Mouse (Mus musculus) neural tube, embryonic 13.5 days (tissue): ENCODE measurements around the gene Tfip11. TPM values are rescaled to one million over a fixed set of nuclear protein-coding genes. Genes with fewer than 3 reads are reported as not detected.

Experiments
- ATAC-seq: fragments of 200-750 bp; cut with Nextera tagmentation; 2 replicates; pipeline ENCODE4 v1.8.0; 2017; ENCODE audit warnings: low read depth, mild to moderate bottlenecking, moderate TSS enrichment, moderate library complexity
- H3K27ac ChIP-seq: fragments of 300-500 bp; sonication (generic); replicated peaks from 2 replicates; pipeline ENCODE4 v1.5.1; 2015; ENCODE audit warnings: moderate library complexity, mild to moderate bottlenecking, inconsistent platforms
- H3K27me3 ChIP-seq: fragments of 300-500 bp; sonication (generic); 2 replicates; pipeline ENCODE4 v1.6.1; 2015; ENCODE audit warnings: mild to moderate bottlenecking, inconsistent platforms
- H3K36me3 ChIP-seq: fragments of 300-500 bp; sonication (generic); 2 replicates; pipeline ENCODE4 v1.6.1; 2015; ENCODE audit warnings: mild to moderate bottlenecking, inconsistent platforms
- H3K4me1 ChIP-seq: fragments of 300-500 bp; sonication (generic); replicated peaks from 2 replicates; pipeline ENCODE4 v1.6.1; 2015; ENCODE audit warnings: inconsistent platforms
- H3K4me2 ChIP-seq: fragments of 300-500 bp; sonication (generic); 2 replicates; pipeline ENCODE4 v1.6.1; 2015; ENCODE audit warnings: inconsistent platforms, mild to moderate bottlenecking, moderate library complexity
- H3K4me3 ChIP-seq: fragments of 300-500 bp; sonication (generic); 2 replicates; pipeline ENCODE4 v1.5.1; 2015; ENCODE audit warnings: mild to moderate bottlenecking, inconsistent platforms
- H3K9ac ChIP-seq: fragments of 300-500 bp; sonication (generic); 2 replicates; pipeline ENCODE4 v1.6.1; 2015; ENCODE audit warnings: moderate library complexity, mild to moderate bottlenecking, inconsistent platforms
- H3K9me3 ChIP-seq: fragments of 300-500 bp; sonication (generic); 2 replicates; pipeline ENCODE4 v1.6.1; 2016; ENCODE audit warnings: inconsistent platforms
- WGBS: fragments of 180-500 bp; shearing (Covaris S2); methylation state at CpG from one replicate; pipeline ENCODE4 v1.1.7; 2015; 5-methylcytosine and 5-hydroxymethylcytosine counted together
- polyA plus RNA-seq: library from polyadenylated mRNA; unstranded; fragments of >200 nt; fragmentation: Nextera tagmentation; extraction: Ambion mirVana; gene quantifications from 2 replicates; pipeline ENCODE4 v1.2.1, GENCODE M21; 2015

Gene Tfip11
- polyA plus RNA-seq, 1 experiment from 2014 or later, result 29.7 TPM

DNA sequence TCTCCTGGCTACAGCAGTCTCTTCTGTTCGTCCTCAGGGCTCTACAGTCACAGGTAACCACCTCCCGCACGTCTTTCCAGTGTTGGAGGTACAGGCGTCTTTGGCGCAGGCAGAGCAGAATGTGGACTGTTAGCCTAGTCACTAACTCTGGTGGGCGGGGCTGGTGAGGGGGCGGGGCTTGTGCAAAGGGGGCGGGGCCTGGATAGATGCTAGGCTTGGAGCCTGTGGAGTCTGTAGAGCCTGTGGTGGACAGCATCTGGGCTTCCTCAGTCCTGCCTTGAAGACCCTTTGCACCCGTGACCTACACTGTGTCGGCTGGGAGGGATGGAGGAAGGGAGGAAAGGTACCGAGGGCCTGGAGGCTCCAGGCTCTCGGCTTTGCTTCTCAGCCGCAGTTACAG lies 29.8 kb downstream of the Tfip11 start, which contains the start of gene Gm6583:
Gene Gm6583, minus strand, starts transcription at position 124 of the 400 bp plus-strand sequence.
- H3K9me3 ChIP-seq, result no peaks in the 10 kb centered on the region
- no peak within 1 kb of the TSS for H3K27ac ChIP-seq
- WGBS, result 67% methylated on average over 13 of the region's 13 CpGs
- H3K4me2 ChIP-seq, result no peak within 1 kb of the TSS
- H3K9ac ChIP-seq, result no peak within 1 kb of the TSS
- no peak within 1 kb of the TSS for H3K4me3 ChIP-seq
- H3K4me1 ChIP-seq, result no peaks in the 10 kb centered on the region
- H3K27me3 ChIP-seq, result no peaks in the 10 kb centered on the region
- peaks cover 73% of the 10 kb centered on the region for H3K36me3 ChIP-seq
- no peak for ATAC-seq

DNA sequence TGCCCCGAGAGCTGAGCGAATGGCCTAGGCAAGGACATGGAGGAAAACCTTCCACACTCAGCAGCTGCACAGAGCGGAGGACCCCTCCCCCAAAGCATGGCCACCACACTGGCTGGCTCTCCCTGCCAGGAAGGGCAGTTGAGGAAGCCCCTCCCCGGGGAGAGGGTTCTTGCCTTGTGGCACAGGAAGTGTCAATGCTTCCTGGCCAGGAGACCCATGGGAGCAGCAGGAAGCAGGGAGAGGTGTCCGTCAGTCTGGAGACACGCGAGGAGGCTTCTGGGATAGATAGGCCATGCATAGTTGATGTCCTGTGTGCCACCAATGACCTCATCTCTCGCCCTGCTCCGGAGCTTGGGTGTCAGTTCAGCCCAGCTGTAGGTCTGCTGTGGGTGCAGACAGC lies 30.2 kb downstream of the Tfip11 start:
- no peak overlapping the region for H3K27ac ChIP-seq
- no peak overlapping the region for H3K9ac ChIP-seq
- H3K4me2 ChIP-seq, result no peak overlapping the region
- H3K27me3 ChIP-seq, result no peaks in the 10 kb centered on the region
- no peaks in the 10 kb centered on the region for H3K9me3 ChIP-seq
- H3K4me3 ChIP-seq, result no peak overlapping the region
- H3K36me3 ChIP-seq, result peaks cover 69% of the 10 kb centered on the region
- no peak for ATAC-seq
- H3K4me1 ChIP-seq, result no peaks in the 10 kb centered on the region
- 90% methylated on average over 9 of the region's 9 CpGs for WGBS

- ATAC-seq, result no peak
- H3K36me3 ChIP-seq, result peaks cover 67% of the 10 kb centered on the region
- 96% methylated on average over 4 of the region's 4 CpGs for WGBS
These were observed 33.4 kb downstream of the Tfip11 start for GRCm38 (mm10) chr5:112359520-112359919.

GRCm38 (mm10) chr5:112360077-112360476 lies 33.9 kb downstream of the Tfip11 start:
- H3K9ac ChIP-seq, result no peak overlapping the region
- no peaks in the 10 kb centered on the region for H3K27me3 ChIP-seq
- H3K27ac ChIP-seq, result no peak overlapping the region
- 88% methylated on average over 3 of the region's 3 CpGs for WGBS
- ATAC-seq, result no peak
- no peak overlapping the region for H3K4me3 ChIP-seq
- no peak overlapping the region for H3K4me2 ChIP-seq
- H3K9me3 ChIP-seq, result no peaks in the 10 kb centered on the region
- H3K4me1 ChIP-seq, result no peaks in the 10 kb centered on the region
- H3K36me3 ChIP-seq, result peaks cover 67% of the 10 kb centered on the region

More at GRCm38 (mm10) chr5:112359520-112359919, 33.4 kb downstream of the Tfip11 start:
- Histone ChIP-seq H3K27ac (no peak overlapping the region), H3K4me3 (no peak overlapping the region), H3K27me3 (no peaks in the 10 kb centered on the region), H3K9me3 (no peaks in the 10 kb centered on the region), H3K4me2 (no peak overlapping the region), H3K9ac (no peak overlapping the region), H3K4me1 (no peaks in the 10 kb centered on the region)

GRCm38 (mm10) chr5:112364184-112364797 lies 38.1 kb downstream of the Tfip11 start:
- no peaks in the 10 kb centered on the region for H3K27me3 ChIP-seq
- H3K9me3 ChIP-seq, result no peaks in the 10 kb centered on the region
- peaks cover 9% of the 10 kb centered on the region for H3K4me1 ChIP-seq
- H3K36me3 ChIP-seq, result peaks cover 61% of the 10 kb centered on the region
- H3K4me3 ChIP-seq, result no peak overlapping the region
- no peak overlapping the region for H3K9ac ChIP-seq
- no peak overlapping the region for H3K27ac ChIP-seq
- WGBS, result 77% methylated on average over 10 of the region's 10 CpGs
- no peak overlapping the region for H3K4me2 ChIP-seq
- no peak for ATAC-seq

GRCm38 (mm10) chr5:112366879-112367278 lies 40.7 kb downstream of the Tfip11 start:
- Histone ChIP-seq H3K9me3 (no peaks in the 10 kb centered on the region), H3K4me2 (no peak overlapping the region), H3K27me3 (no peaks in the 10 kb centered on the region), H3K4me3 (no peak overlapping the region), H3K9ac (no peak overlapping the region), H3K27ac (no peak overlapping the region), H3K4me1 (peaks cover 35% of the 10 kb centered on the region), H3K36me3 (peaks cover 70% of the 10 kb centered on the region)
- WGBS, result 96% methylated on average over 6 of the region's 6 CpGs
- ATAC-seq, result no peak

DNA sequence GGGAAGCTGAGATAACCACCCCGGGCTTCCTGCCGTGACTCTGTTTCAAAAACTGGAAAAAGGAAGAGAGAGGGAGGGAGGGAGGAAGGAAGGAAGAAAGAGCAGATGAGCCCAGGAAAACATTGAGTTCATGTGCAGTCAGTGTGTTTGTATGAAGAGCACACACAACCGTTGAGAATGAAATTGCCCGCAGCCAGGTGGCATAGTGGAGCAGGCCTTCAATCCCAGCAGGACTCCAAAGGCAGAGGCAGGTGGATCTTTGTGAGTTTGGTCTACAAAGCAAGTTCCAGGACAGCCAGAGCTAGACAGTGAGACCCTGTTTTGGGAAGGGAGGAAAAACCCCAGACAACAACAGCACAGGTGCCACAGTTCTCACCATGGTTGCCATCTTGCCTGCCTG lies 41.2 kb downstream of the Tfip11 start:
- Histone ChIP-seq H3K27me3 (no peaks in the 10 kb centered on the region), H3K27ac (no peak overlapping the region), H3K36me3 (peaks cover 66% of the 10 kb centered on the region), H3K4me3 (no peak overlapping the region), H3K9ac (no peak overlapping the region), H3K9me3 (no peaks in the 10 kb centered on the region), H3K4me2 (no peak overlapping the region), H3K4me1 (peaks cover 40% of the 10 kb centered on the region)
- WGBS, result 88% methylated on average over 4 of the region's 4 CpGs
- ATAC-seq, result no peak

- Histone ChIP-seq H3K36me3 (peaks cover 61% of the 10 kb centered on the region), H3K27ac (no peak overlapping the region)
These were observed 41.8 kb downstream of the Tfip11 start for GRCm38 (mm10) chr5:112367929-112368328.

GRCm38 (mm10) chr5:112368666-112369065 lies 42.5 kb downstream of the Tfip11 start:
- H3K27ac ChIP-seq, result 0 out of 2 replicates have a peak overlapping the region, but pooled peaks have one; percentile 3
- no peak overlapping the region for H3K9ac ChIP-seq
- no peak for ATAC-seq
- peaks cover 61% of the 10 kb centered on the region for H3K36me3 ChIP-seq
- peaks cover 50% of the 10 kb centered on the region for H3K4me1 ChIP-seq
- no peaks in the 10 kb centered on the region for H3K9me3 ChIP-seq
- H3K4me2 ChIP-seq, result no peak overlapping the region
- no peak overlapping the region for H3K4me3 ChIP-seq
- WGBS, result 51% methylated on average over 10 of the region's 10 CpGs
- no peaks in the 10 kb centered on the region for H3K27me3 ChIP-seq

More at GRCm38 (mm10) chr5:112367929-112368328, 41.8 kb downstream of the Tfip11 start:
- ATAC-seq, result no peak
- Histone ChIP-seq H3K4me3 (no peak overlapping the region), H3K4me2 (no peak overlapping the region), H3K27me3 (no peaks in the 10 kb centered on the region), H3K9me3 (no peaks in the 10 kb centered on the region), H3K9ac (no peak overlapping the region), H3K4me1 (peaks cover 46% of the 10 kb centered on the region)
- WGBS, result 90% methylated on average over 12 of the region's 12 CpGs

DNA sequence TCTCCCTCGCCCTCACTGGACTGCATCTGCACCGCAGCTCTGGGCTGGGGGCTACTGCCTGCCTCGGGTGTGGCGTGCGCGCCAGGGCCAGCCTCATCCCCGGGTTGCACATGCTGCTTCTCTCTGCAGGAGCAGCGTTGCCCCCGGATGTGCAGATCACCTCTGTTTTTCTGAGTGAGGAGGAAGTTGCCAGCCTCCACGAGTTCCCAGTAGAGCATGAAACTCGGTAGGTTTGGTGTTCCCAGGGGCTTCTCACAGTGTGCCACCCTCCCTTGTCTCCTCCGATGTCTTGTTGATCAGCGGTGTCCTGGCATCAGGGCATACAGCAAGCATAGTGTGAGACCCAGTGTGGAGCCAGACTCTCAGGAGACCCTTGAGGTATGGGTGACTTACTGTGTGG lies 43.2 kb downstream of the Tfip11 start:
- Histone ChIP-seq H3K27ac (0 out of 2 replicates have a peak overlapping the region, but pooled peaks have one; percentile 90), H3K27me3 (no peaks in the 10 kb centered on the region), H3K9ac (peak overlapping the region; percentile 9; the same call in 1 of the 2 replicates), H3K4me1 (peaks cover 50% of the 10 kb centered on the region), H3K9me3 (no peaks in the 10 kb centered on the region), H3K36me3 (peaks cover 60% of the 10 kb centered on the region), H3K4me2 (no peak overlapping the region), H3K4me3 (no peak overlapping the region)
- ATAC-seq, result no peak
- WGBS, result 79% methylated on average over 13 of the region's 13 CpGs

GRCm38 (mm10) chr5:112370236-112370813 lies 44.2 kb downstream of the Tfip11 start:
- Histone ChIP-seq H3K4me2 (no peak overlapping the region), H3K36me3 (peaks cover 60% of the 10 kb centered on the region), H3K4me1 (peaks cover 50% of the 10 kb centered on the region), H3K27me3 (no peaks in the 10 kb centered on the region), H3K9ac (peak overlapping the region; percentile 31; the same call in 1 of the 2 replicates), H3K4me3 (no peak overlapping the region), H3K27ac (peak overlapping the region; percentile 90), H3K9me3 (no peaks in the 10 kb centered on the region)
- ATAC-seq, result no peak
- 85% methylated on average over 12 of the region's 12 CpGs for WGBS

DNA sequence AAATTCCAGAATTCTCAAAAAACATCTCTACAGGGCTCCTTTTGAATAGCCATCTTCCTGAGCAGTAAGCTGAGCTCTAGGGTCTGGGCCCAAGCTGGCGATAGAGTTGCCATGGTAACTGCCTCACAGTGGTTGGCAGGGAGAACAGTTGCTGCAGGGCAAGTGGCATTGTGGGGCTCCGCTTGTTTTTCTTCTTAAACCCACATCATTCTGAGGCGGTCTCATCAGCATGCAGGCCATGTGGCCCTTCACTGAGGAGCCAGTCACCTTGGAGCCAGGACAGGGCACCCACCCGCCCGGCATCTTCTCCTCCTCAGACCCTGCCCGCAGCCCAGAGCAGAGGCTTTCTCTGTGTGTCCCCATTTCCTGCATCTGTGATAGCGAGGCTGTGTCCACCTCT lies 45.8 kb downstream of the Tfip11 start:
- Histone ChIP-seq H3K27ac (peak overlapping the region; percentile 90), H3K27me3 (no peaks in the 10 kb centered on the region), H3K9me3 (no peaks in the 10 kb centered on the region), H3K4me1 (peaks cover 50% of the 10 kb centered on the region), H3K36me3 (peaks cover 58% of the 10 kb centered on the region), H3K4me3 (no peak overlapping the region), H3K9ac (peak overlapping the region; percentile 58), H3K4me2 (peak overlapping the region; percentile 22; the same call in 1 of the 2 replicates)
- peak; percentile 88 for ATAC-seq
- 14% methylated on average over 7 of the region's 7 CpGs for WGBS
